Mouse (Mus musculus): ENCODE results near the gene Slc19a3.

Slc19a3 gene

GRCm38 (mm10) chr1:83038109-83038672, at the start of gene Slc19a3:
Slc19a3 (minus strand) TSS chr1:83038448.
- peak in 1 of 2 experiments; percentile 44 for DNase-seq (ENCODE audit: low spot score in 2 of 2)

GRCm38 (mm10) chr1:83084790-83085189, 46.5 kb upstream of the Slc19a3 start:
- no peak for DNase-seq (ENCODE audit: low spot score in 2 of 2)

- DNase-seq (ENCODE audit: low spot score in 2 of 2): no peak
Observed at GRCm38 (mm10) chr1:83077016-83077415, 38.8 kb upstream of the Slc19a3 start.

- DNase-seq (ENCODE audit: low spot score in 2 of 2): no peak
Observed at GRCm38 (mm10) chr1:83076190-83076917, 38.1 kb upstream of the Slc19a3 start.

- no peak for DNase-seq (ENCODE audit: low spot score in 2 of 2)
Observed at GRCm38 (mm10) chr1:83075526-83076189, 37.4 kb upstream of the Slc19a3 start.

GRCm38 (mm10) chr1:83067205-83067604, 29.0 kb upstream of the Slc19a3 start:
- no peak for DNase-seq (ENCODE audit: low spot score in 2 of 2)

GRCm38 (mm10) chr1:83066577-83066976, 28.3 kb upstream of the Slc19a3 start:
- DNase-seq (ENCODE audit: low spot score in 2 of 2): no peak

- DNase-seq (ENCODE audit: low spot score in 2 of 2): no peak
Observed at GRCm38 (mm10) chr1:83064851-83065250, 26.6 kb upstream of the Slc19a3 start.

- no peak for DNase-seq (ENCODE audit: low spot score in 2 of 2)
Observed at GRCm38 (mm10) chr1:83060643-83061042, 22.4 kb upstream of the Slc19a3 start, which contains the start of gene Krtap28-13. Krtap28-13 (plus strand) TSS chr1:83060930.

GRCm38 (mm10) chr1:83059278-83059677, 21.0 kb upstream of the Slc19a3 start, which contains the start of gene A030005K14Rik:
A030005K14Rik (minus strand) TSS chr1:83059378.
- DNase-seq (ENCODE audit: low spot score in 2 of 2): no peak

- no peak for DNase-seq (ENCODE audit: low spot score in 2 of 2)
Observed at GRCm38 (mm10) chr1:83058481-83058880, 20.2 kb upstream of the Slc19a3 start.

GRCm38 (mm10) chr1:83044882-83045427, 6.7 kb upstream of the Slc19a3 start, which contains the start of gene Gm47969:
Gm47969 (plus strand) TSS chr1:83044932.
- no peak for DNase-seq (ENCODE audit: low spot score in 2 of 2)

- DNase-seq (ENCODE audit: low spot score in 2 of 2): no peak
Observed at GRCm38 (mm10) chr1:83042380-83042779, 4.1 kb upstream of the Slc19a3 start, which contains the start of gene Krtap28-10. Krtap28-10 (minus strand) TSS chr1:83042480.

GRCm38 (mm10) chr1:83039080-83039479, 832 bp upstream of the Slc19a3 start:
- DNase-seq (ENCODE audit: low spot score in 2 of 2): peak in 1 of 2 experiments; percentile 39

GRCm38 (mm10) chr1:83036892-83037667, 1.2 kb downstream of the Slc19a3 start:
- no peak for DNase-seq (ENCODE audit: low spot score in 2 of 2)

- no peak for DNase-seq (ENCODE audit: low spot score in 2 of 2)
Observed at GRCm38 (mm10) chr1:83034509-83034908, 3.7 kb downstream of the Slc19a3 start.

- no peak for DNase-seq (ENCODE audit: low spot score in 2 of 2)
Observed at GRCm38 (mm10) chr1:83032508-83032907, 5.7 kb downstream of the Slc19a3 start.

GRCm38 (mm10) chr1:83031950-83032349, 6.3 kb downstream of the Slc19a3 start:
- DNase-seq (ENCODE audit: low spot score in 2 of 2): no peak

GRCm38 (mm10) chr1:83016556-83016955, 21.7 kb downstream of the Slc19a3 start:
- DNase-seq (ENCODE audit: low spot score in 2 of 2): no peak

GRCm38 (mm10) chr1:83015329-83015879, 22.8 kb downstream of the Slc19a3 start:
- no peak for DNase-seq (ENCODE audit: low spot score in 2 of 2)

- DNase-seq (ENCODE audit: low spot score in 2 of 2): no peak
Observed at GRCm38 (mm10) chr1:83014477-83014876, 23.8 kb downstream of the Slc19a3 start.
